Mouse (Mus musculus): ENCODE data around the gene Cab39l. TPM values are rescaled to one million over a fixed set of nuclear protein-coding genes. Genes with fewer than 3 reads are reported as not detected.

Cab39l gene
- total and polyA plus RNA-seq, 3 experiments = 19.9 to 49.2 (median 33.1) TPM

DNA sequence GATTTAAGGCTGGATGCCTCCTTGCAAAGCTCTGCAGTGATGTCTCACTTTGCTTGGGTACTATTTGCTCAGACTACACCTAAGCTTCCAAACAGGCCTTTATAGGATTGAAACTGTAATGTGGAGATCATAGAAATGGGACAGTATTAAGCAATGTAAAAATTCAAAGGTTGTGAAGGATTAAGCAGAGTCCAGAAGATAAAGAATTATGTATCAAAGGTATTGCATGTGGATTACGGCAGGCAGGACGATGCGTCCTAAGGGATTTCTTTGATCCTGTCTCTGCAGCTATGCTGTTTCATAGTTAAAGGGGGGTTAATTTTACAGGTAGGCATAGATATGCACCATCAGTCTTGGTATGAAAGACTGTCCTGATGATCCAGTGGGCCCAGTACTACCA lies 151.8 kb downstream of the Cab39l start:
- H3K9ac ChIP-seq (ENCODE audit: insufficient read depth, low read depth) = no peak overlapping the region
- H3K4me1 ChIP-seq (ENCODE audit: control insufficient read depth in 1 of 2, insufficient read depth in 2 of 2) = peaks cover 6 to 70% of the 10 kb centered on the region in 2 experiments; a peak in 3 of 4 replicates
- no peak overlapping the region for H3K27ac ChIP-seq (ENCODE audit: insufficient read depth, low read depth)
- H3K4me3 ChIP-seq (replicated peaks in 1 of 3; ENCODE audit: low read depth in 2 of 3, low read length in 2 of 3, poor library complexity in 1 of 3) = no peak overlapping the region
- in situ Hi-C loops (cut with MboI; ENCODE audit: low pct_ligation_motif_present, low pct_unique_long_range_greater_than_20kb, low sequenced_read_pairs) = no loop called here
- H3K4me2 ChIP-seq (ENCODE audit: insufficient read depth, low read depth, poor library complexity, severe bottlenecking) = no peak overlapping the region
- no peaks in the 10 kb centered on the region for H3K27me3 ChIP-seq (replicated peaks)
- no peaks in the 10 kb centered on the region for H3K9me3 ChIP-seq (replicated peaks; ENCODE audit: low read length)
- dilution Hi-C loops (cut with MboI; ENCODE audit: extremely low pct_ligation_motif_present, extremely low pct_unique_long_range_greater_than_20kb, low sequenced_read_pairs) = no loop called here
- TF ChIP-seq ETS1 (conservative IDR thresholded peaks at IDR 0.05; ENCODE audit: low read depth, low read length) (no peak), TBP (conservative IDR thresholded peaks at IDR 0.05; ENCODE audit: low read depth, low read length) (no peak), HCFC1 (IDR thresholded peaks at IDR 0.05; ENCODE audit: low read depth, low read length) (no peak), ZNF384 (IDR thresholded peaks at IDR 0.05; ENCODE audit: low read depth, low read length) (no peak), E2F4 (IDR thresholded peaks at IDR 0.05; ENCODE audit: insufficient replicate concordance, low read depth, low read length) (no peak)
- H3K79me2 ChIP-seq (replicated peaks; ENCODE audit: control insufficient read depth, extremely low read depth, insufficient read depth, poor library complexity, severe bottlenecking) = peaks cover 31% of the 10 kb centered on the region
- H3K36me3 ChIP-seq (replicated peaks in 1 of 2; ENCODE audit: control insufficient read depth in 1 of 2, insufficient read depth in 1 of 2, low read length in 1 of 2) = peaks cover 33 to 53% of the 10 kb centered on the region in 2 experiments
- DNase-seq (ENCODE audit: extremely low read depth) = no peak

DNA sequence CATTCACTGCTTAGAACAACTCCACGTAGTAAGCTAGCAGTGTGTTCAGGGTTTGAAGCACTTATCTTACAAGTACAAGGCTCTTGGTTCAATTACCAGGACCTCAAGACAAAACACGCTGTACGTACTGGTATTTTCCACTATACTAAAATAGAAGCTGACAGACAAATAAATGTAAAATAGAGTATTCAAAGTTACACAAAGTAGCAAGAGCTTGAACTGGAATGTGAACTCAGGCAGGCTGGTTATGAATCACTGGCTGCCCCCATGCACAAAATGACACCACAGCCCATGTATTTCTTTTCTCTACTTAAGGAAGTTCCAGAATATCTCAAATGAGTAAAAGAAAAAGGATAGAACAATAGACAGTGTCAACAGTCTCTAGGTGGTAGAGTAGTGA lies 154.2 kb downstream of the Cab39l start:
- dilution Hi-C loops (cut with MboI; ENCODE audit: extremely low pct_ligation_motif_present, extremely low pct_unique_long_range_greater_than_20kb, low sequenced_read_pairs) = no loop called here
- TF ChIP-seq TCF12 (IDR thresholded peaks at IDR 0.05; ENCODE audit: low read depth, low read length) (0 out of 2 replicates have a peak, but pooled peaks have one; percentile 29), JUN (IDR thresholded peaks at IDR 0.05; ENCODE audit: insufficient read depth, low read depth, low read length) (peak; percentile 42), NRF1 (IDR thresholded peaks at IDR 0.05; ENCODE audit: low read depth, low read length) (no peak), ETS1 (conservative IDR thresholded peaks at IDR 0.05; ENCODE audit: low read depth, low read length) (peak; percentile 84), NELFE (IDR thresholded peaks at IDR 0.05; ENCODE audit: low read depth, low read length) (no peak), MEF2A (IDR thresholded peaks at IDR 0.05; ENCODE audit: borderline replicate concordance, low read depth, low read length) (peak; percentile 98), JUND (conservative IDR thresholded peaks at IDR 0.05; ENCODE audit: low read depth, low read length) (peak; percentile 55; the same call in 1 of the 2 replicates), ELF1 (IDR thresholded peaks at IDR 0.05; ENCODE audit: low read depth, low read length) (peak; percentile 25; the same call in 1 of the 2 replicates), BHLHE40 (IDR thresholded peaks at IDR 0.05; ENCODE audit: low read depth, low read length) (0 out of 2 replicates have a peak, but pooled peaks have one; percentile 33), IRF4 (IDR thresholded peaks at IDR 0.05; ENCODE audit: low read depth, low read length) (peak; percentile 91), POLR2A (IDR thresholded peaks at IDR 0.05; ENCODE audit: low read depth, low read length) (no peak)
- H3K9me3 ChIP-seq (replicated peaks; ENCODE audit: low read length) = no peaks in the 10 kb centered on the region

More for the DNA sequence above, 154.2 kb downstream of the Cab39l start:
- Histone ChIP-seq H3K27ac (ENCODE audit: insufficient read depth, low read depth) (peak overlapping the region; percentile 84), H3K79me2 (replicated peaks; ENCODE audit: control insufficient read depth, extremely low read depth, insufficient read depth, poor library complexity, severe bottlenecking) (peaks cover 32% of the 10 kb centered on the region), H3K4me3 (replicated peaks in 1 of 3; ENCODE audit: low read depth in 2 of 3, low read length in 2 of 3, poor library complexity in 1 of 3) (no peak overlapping the region), H3K9ac (ENCODE audit: insufficient read depth, low read depth) (peak overlapping the region; percentile 40; the same call in 1 of the 2 replicates), H3K27me3 (replicated peaks) (no peaks in the 10 kb centered on the region), H3K36me3 (replicated peaks in 1 of 2; ENCODE audit: control insufficient read depth in 1 of 2, insufficient read depth in 1 of 2, low read length in 1 of 2) (peaks cover 13 to 30% of the 10 kb centered on the region in 2 experiments), H3K4me2 (ENCODE audit: insufficient read depth, low read depth, poor library complexity, severe bottlenecking) (peak overlapping the region; percentile 87), H3K4me1 (ENCODE audit: control insufficient read depth in 1 of 2, insufficient read depth in 2 of 2) (peaks cover 6 to 54% of the 10 kb centered on the region in 2 experiments; a peak in 3 of 4 replicates)
- in situ Hi-C loops (cut with MboI; ENCODE audit: low pct_ligation_motif_present, low pct_unique_long_range_greater_than_20kb, low sequenced_read_pairs) = no loop called here
- peak; percentile 70 for DNase-seq (ENCODE audit: extremely low read depth)
